Mouse (Mus musculus): ENCODE data around the gene Abcb9. TPM values are rescaled to one million over a fixed set of nuclear protein-coding genes. Genes with fewer than 3 reads are reported as not detected.

Abcb9 gene
- polyA plus RNA-seq, 1 experiment: 34.7 TPM

GRCm38 (mm10) chr5:124115531-124115930, 19.9 kb upstream of the Abcb9 start:
- no peak for DNase-seq
- 21% methylated on average over 7 of the region's 7 CpGs for WGBS
- H3K4me3 ChIP-seq (replicated peaks; ENCODE audit: insufficient read depth, low read depth, low read length): peak overlapping the region; percentile 97
- no peaks in the 10 kb centered on the region for H3K27me3 ChIP-seq (ENCODE audit: control insufficient read depth, insufficient read depth, low read length)
- H3K27ac ChIP-seq (ENCODE audit: insufficient read depth, low read length): peak overlapping the region; percentile 80; the same call in 1 of the 2 replicates
- H3K4me1 ChIP-seq (ENCODE audit: control insufficient read depth, insufficient read depth, low read length): peaks cover 12% of the 10 kb centered on the region
- no peak for TF ChIP-seq CTCF (IDR thresholded peaks at IDR 0.05; ENCODE audit: borderline replicate concordance, insufficient read depth, low read depth, low read length)
- TF ChIP-seq POLR2A (IDR thresholded peaks at IDR 0.05; ENCODE audit: borderline replicate concordance, insufficient read depth, low read length): no peak

- WGBS: 86% methylated on average over 24 of the region's 24 CpGs
- H3K4me3 ChIP-seq (replicated peaks; ENCODE audit: insufficient read depth, low read depth, low read length): no peak overlapping the region
- H3K27ac ChIP-seq (ENCODE audit: insufficient read depth, low read length): no peak overlapping the region
- no peak for DNase-seq
- H3K27me3 ChIP-seq (ENCODE audit: control insufficient read depth, insufficient read depth, low read length): no peaks in the 10 kb centered on the region
- TF ChIP-seq POLR2A (IDR thresholded peaks at IDR 0.05; ENCODE audit: borderline replicate concordance, insufficient read depth, low read length) (no peak), CTCF (IDR thresholded peaks at IDR 0.05; ENCODE audit: borderline replicate concordance, insufficient read depth, low read depth, low read length) (no peak)
- peaks cover 12% of the 10 kb centered on the region for H3K4me1 ChIP-seq (ENCODE audit: control insufficient read depth, insufficient read depth, low read length)
These were observed 18.9 kb upstream of the Abcb9 start for GRCm38 (mm10) chr5:124114276-124115025.

GRCm38 (mm10) chr5:124113030-124113429, 17.4 kb upstream of the Abcb9 start:
- Histone ChIP-seq H3K4me3 (replicated peaks; ENCODE audit: insufficient read depth, low read depth, low read length) (peak overlapping the region; percentile 78), H3K27ac (ENCODE audit: insufficient read depth, low read length) (no peak overlapping the region), H3K4me1 (ENCODE audit: control insufficient read depth, insufficient read depth, low read length) (peaks cover 12% of the 10 kb centered on the region), H3K27me3 (ENCODE audit: control insufficient read depth, insufficient read depth, low read length) (no peaks in the 10 kb centered on the region)
- 10% methylated on average over 14 of the region's 14 CpGs for WGBS
- no peak for TF ChIP-seq POLR2A (IDR thresholded peaks at IDR 0.05; ENCODE audit: borderline replicate concordance, insufficient read depth, low read length)
- TF ChIP-seq CTCF (IDR thresholded peaks at IDR 0.05; ENCODE audit: borderline replicate concordance, insufficient read depth, low read depth, low read length): peak; percentile 56
- peak; percentile 74 to 79 for DNase-seq

GRCm38 (mm10) chr5:124112531-124112930, 16.9 kb upstream of the Abcb9 start:
- TF ChIP-seq CTCF (IDR thresholded peaks at IDR 0.05; ENCODE audit: borderline replicate concordance, insufficient read depth, low read depth, low read length) (no peak), POLR2A (IDR thresholded peaks at IDR 0.05; ENCODE audit: borderline replicate concordance, insufficient read depth, low read length) (no peak)
- H3K27me3 ChIP-seq (ENCODE audit: control insufficient read depth, insufficient read depth, low read length): no peaks in the 10 kb centered on the region
- WGBS: 1% methylated on average over 18 of the region's 18 CpGs
- DNase-seq: peak in 1 of 2 experiments; percentile 60
- peak overlapping the region; percentile 78 for H3K4me3 ChIP-seq (replicated peaks; ENCODE audit: insufficient read depth, low read depth, low read length)
- H3K4me1 ChIP-seq (ENCODE audit: control insufficient read depth, insufficient read depth, low read length): peaks cover 7% of the 10 kb centered on the region; the same call in 1 of the 2 replicates
- H3K27ac ChIP-seq (ENCODE audit: insufficient read depth, low read length): peak overlapping the region; percentile 8

GRCm38 (mm10) chr5:124111742-124112497, 16.3 kb upstream of the Abcb9 start, which contains the start of gene Ogfod2:
TSS of gene Ogfod2 (plus strand) at chr5:124112297.
- under 1% methylated on average over 66 of the region's 66 CpGs for WGBS
- peaks cover 3% of the 10 kb centered on the region; the same call in 1 of the 2 replicates for H3K4me1 ChIP-seq (ENCODE audit: control insufficient read depth, insufficient read depth, low read length)
- DNase-seq: peak; percentile 94 to 98
- TF ChIP-seq CTCF (IDR thresholded peaks at IDR 0.05; ENCODE audit: borderline replicate concordance, insufficient read depth, low read depth, low read length): peak; percentile 25; the same call in 1 of the 2 replicates
- peak; percentile 51; the same call in 1 of the 2 replicates for TF ChIP-seq POLR2A (IDR thresholded peaks at IDR 0.05; ENCODE audit: borderline replicate concordance, insufficient read depth, low read length)
- H3K27ac ChIP-seq (ENCODE audit: insufficient read depth, low read length): peak within 1 kb of the TSS; percentile 91
- no peaks in the 10 kb centered on the region for H3K27me3 ChIP-seq (ENCODE audit: control insufficient read depth, insufficient read depth, low read length)
- H3K4me3 ChIP-seq (replicated peaks; ENCODE audit: insufficient read depth, low read depth, low read length): peak within 1 kb of the TSS; percentile 78

GRCm38 (mm10) chr5:124111077-124111741, 15.6 kb upstream of the Abcb9 start:
- Histone ChIP-seq H3K27ac (ENCODE audit: insufficient read depth, low read length) (no peak overlapping the region), H3K4me3 (replicated peaks; ENCODE audit: insufficient read depth, low read depth, low read length) (peak overlapping the region; percentile 78), H3K4me1 (ENCODE audit: control insufficient read depth, insufficient read depth, low read length) (no peaks in the 10 kb centered on the region), H3K27me3 (ENCODE audit: control insufficient read depth, insufficient read depth, low read length) (no peaks in the 10 kb centered on the region)
- 16% methylated on average over 17 of the region's 17 CpGs for WGBS
- TF ChIP-seq POLR2A (IDR thresholded peaks at IDR 0.05; ENCODE audit: borderline replicate concordance, insufficient read depth, low read length): no peak
- peak; percentile 68 for TF ChIP-seq CTCF (IDR thresholded peaks at IDR 0.05; ENCODE audit: borderline replicate concordance, insufficient read depth, low read depth, low read length)
- DNase-seq: peak; percentile 45 to 63

GRCm38 (mm10) chr5:124103552-124103951, 8.0 kb upstream of the Abcb9 start:
- no peak for TF ChIP-seq CTCF (IDR thresholded peaks at IDR 0.05; ENCODE audit: borderline replicate concordance, insufficient read depth, low read depth, low read length)
- no peak for TF ChIP-seq POLR2A (IDR thresholded peaks at IDR 0.05; ENCODE audit: borderline replicate concordance, insufficient read depth, low read length)
- DNase-seq: no peak
- WGBS: 93% methylated on average over 9 of the region's 9 CpGs

More at GRCm38 (mm10) chr5:124103552-124103951, 8.0 kb upstream of the Abcb9 start:
- no peaks in the 10 kb centered on the region for H3K27me3 ChIP-seq (ENCODE audit: control insufficient read depth, insufficient read depth, low read length)
- H3K27ac ChIP-seq (ENCODE audit: insufficient read depth, low read length): no peak overlapping the region
- no peak overlapping the region for H3K4me3 ChIP-seq (replicated peaks; ENCODE audit: insufficient read depth, low read depth, low read length)
- H3K4me1 ChIP-seq (ENCODE audit: control insufficient read depth, insufficient read depth, low read length): no peaks in the 10 kb centered on the region

Data from cerebellum, adult 2 months (tissue).